Mouse (Mus musculus) lung, embryonic 14.5 days (tissue): Measurements from ENCODE around the gene Klf3. TPM values are rescaled to one million over a fixed set of nuclear protein-coding genes. Genes with fewer than 3 reads are reported as not detected.

ENCODE experiments used
- ATAC-seq: fragments of 200-750 bp; cut with Nextera tagmentation; 2 replicates; pipeline ENCODE4 v1.8.0; 2017; ENCODE audit warnings: mild to moderate bottlenecking, moderate TSS enrichment, moderate library complexity; ENCODE audit not compliant: insufficient read depth
- DNase-seq: peaks from one replicate; pipeline ENCODE4 v3.0.0-alpha.2; 2015
- H3K27ac ChIP-seq: fragments of 300-500 bp; sonication (generic); 2 replicates; pipeline ENCODE4 v1.5.1; 2014; ENCODE audit warnings: low read depth, mild to moderate bottlenecking, moderate library complexity
- H3K27me3 ChIP-seq: fragments of 300-500 bp; sonication (generic); 2 replicates; pipeline ENCODE4 v1.6.1; 2014; ENCODE audit warnings: low read length, control low read depth; ENCODE audit not compliant: insufficient read depth
- H3K36me3 ChIP-seq: fragments of 300-500 bp; sonication (generic); 2 replicates; pipeline ENCODE4 v1.6.1; 2014; ENCODE audit warnings: control low read depth; ENCODE audit not compliant: insufficient read depth
- H3K4me1 ChIP-seq: fragments of 300-500 bp; sonication (generic); 2 replicates; pipeline ENCODE4 v1.6.1; 2014; ENCODE audit warnings: antibody characterized with exemption, control low read depth; ENCODE audit not compliant: insufficient read depth
- H3K4me2 ChIP-seq: fragments of 300-500 bp; sonication (generic); 2 replicates; pipeline ENCODE4 v1.6.1; 2014; ENCODE audit warnings: mild to moderate bottlenecking
- H3K4me3 ChIP-seq: fragments of 300-500 bp; sonication (generic); 2 replicates; pipeline ENCODE4 v1.5.1; 2014; ENCODE audit warnings: low read depth, low read length
- H3K9ac ChIP-seq: fragments of 300-500 bp; sonication (generic); 2 replicates; pipeline ENCODE4 v1.6.1; 2014
- H3K9me3 ChIP-seq: fragments of 300-500 bp; sonication (generic); 2 replicates; pipeline ENCODE4 v1.6.1; 2016; ENCODE audit warnings: low read depth, low read length, control low read depth
- CTCF ChIP-seq: IDR thresholded peaks from 2 replicates; pipeline ENCODE4 v1.5.1; 2016; ENCODE audit warnings: antibody characterized with exemption, low read depth
- WGBS: fragments of 180-500 bp; shearing (Covaris S2); extraction: QIAGEN DNeasy Blood & Tissue Kit; methylation state at CpG from one replicate; pipeline ENCODE4 v1.1.7; 2014; 5-methylcytosine and 5-hydroxymethylcytosine counted together
- polyA plus RNA-seq: library from polyadenylated mRNA; unstranded; fragments of >200 nt; fragmentation: Nextera tagmentation; extraction: Ambion mirVana; gene quantifications from 2 replicates; pipeline ENCODE4 v1.2.1, GENCODE M21; 2014

The Klf3 gene
- polyA plus RNA-seq, 1 experiment from 2014 or later: 69.3 TPM

DNA sequence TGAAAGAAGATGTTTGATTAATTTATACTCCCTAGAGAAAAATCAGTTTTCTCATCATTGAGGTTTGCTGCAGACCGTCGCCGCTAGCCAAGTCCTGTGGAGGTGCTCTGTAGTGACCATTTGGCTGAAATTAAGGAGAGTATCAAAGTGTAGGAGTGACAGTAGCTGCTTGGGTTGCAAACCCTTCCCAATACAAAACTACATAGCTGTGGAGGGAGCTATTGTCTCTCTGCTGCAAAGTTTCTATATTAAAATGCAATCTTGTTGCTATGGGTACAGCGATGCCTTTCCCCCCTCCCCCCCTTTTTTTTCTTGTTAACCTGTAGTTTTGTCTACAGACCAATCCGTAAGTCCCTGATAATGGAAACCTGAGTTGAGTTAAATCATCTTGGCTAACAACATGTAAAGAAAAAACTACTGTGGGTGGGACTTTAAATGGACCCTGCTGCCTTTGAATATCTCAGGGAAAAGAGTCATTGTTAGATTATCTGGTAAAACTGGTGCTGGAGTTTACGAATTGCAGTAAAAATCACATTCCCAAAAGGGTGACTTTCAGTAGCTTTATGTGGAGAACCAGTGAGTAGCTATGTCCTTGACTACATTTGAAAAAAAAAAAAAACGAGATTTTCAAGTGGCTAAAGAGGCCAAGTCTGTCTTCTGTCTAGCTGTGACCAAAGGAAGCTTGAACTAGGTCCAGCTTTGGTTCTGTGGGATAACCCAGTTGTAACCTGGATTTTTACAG lies 2.1 kb downstream of the Klf3 start:
- Histone ChIP-seq H3K27ac (peak overlapping the region; percentile 97), H3K9ac (peak overlapping the region; percentile 53), H3K4me1 (peaks cover 28% of the 10 kb centered on the region), H3K36me3 (peaks cover 8% of the 10 kb centered on the region; the same call in 1 of the 2 replicates), H3K4me2 (peak overlapping the region; percentile 70), H3K4me3 (peak overlapping the region; percentile 82), H3K9me3 (no peaks in the 10 kb centered on the region), H3K27me3 (no peaks in the 10 kb centered on the region)
- WGBS: 2% methylated on average over 7 of the region's 7 CpGs
- TF ChIP-seq CTCF: no peak
- ATAC-seq (no peak), DNase-seq (peak; percentile 56)

DNA sequence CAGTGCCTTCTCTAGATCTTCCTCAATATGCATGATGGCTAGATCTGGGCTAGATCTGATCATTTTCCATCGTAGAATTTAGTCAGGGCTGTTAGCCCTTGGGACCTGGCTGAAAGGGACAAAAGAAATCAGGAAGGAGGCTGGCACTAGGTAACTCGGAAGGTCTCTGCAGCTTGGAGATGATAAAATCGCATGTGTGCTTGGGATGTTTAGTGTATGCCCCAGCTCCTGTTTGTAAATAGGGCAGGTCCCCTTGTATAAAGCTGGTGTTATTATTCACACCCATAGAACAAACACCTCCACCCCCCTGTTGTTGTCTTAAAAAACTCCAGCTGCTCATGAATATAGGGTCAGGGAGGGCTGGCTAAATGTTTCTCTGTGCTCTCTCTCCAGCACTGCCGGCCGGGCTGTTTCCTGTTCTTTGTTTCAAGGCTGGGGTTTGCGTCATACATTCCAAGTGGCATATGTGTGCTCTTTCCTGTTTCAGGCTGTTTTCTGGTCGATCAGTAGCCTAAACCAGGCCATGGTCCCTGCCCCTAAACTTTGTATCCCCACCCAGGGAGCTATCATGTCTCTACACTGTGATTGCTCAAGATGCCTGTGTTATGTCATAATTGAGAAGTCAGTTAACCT lies 2.8 kb downstream of the Klf3 start:
- Histone ChIP-seq H3K9me3 (no peaks in the 10 kb centered on the region), H3K27ac (peak overlapping the region; percentile 97), H3K4me3 (peak overlapping the region; percentile 82), H3K9ac (peak overlapping the region; percentile 53), H3K36me3 (peaks cover 8% of the 10 kb centered on the region; the same call in 1 of the 2 replicates), H3K4me1 (peaks cover 35% of the 10 kb centered on the region), H3K4me2 (peak overlapping the region; percentile 70), H3K27me3 (no peaks in the 10 kb centered on the region)
- ATAC-seq: peak; percentile 9
- no peak for TF ChIP-seq CTCF
- WGBS: 3% methylated on average over 7 of the region's 7 CpGs
- DNase-seq: peak; percentile 92

DNA sequence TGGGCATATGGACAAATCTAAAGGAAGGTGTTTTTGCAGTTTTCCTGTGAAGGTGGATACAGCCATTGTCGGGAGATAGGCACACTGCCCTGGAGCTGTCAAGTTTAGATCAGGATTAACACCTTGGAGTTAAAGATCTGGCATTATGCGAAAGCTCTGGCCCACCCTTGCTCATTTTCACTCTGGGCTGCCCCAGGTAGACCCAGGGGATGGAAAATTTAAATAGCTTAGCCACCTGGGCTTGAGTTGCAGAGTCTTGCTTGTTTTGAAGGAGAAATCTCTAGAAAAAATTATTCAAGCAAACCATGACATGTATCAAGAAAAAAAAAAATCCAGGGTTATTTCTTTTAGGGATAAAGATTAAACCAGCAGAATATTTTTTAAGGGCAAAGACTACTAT lies 3.4 kb downstream of the Klf3 start:
- H3K4me2 ChIP-seq: peak overlapping the region; percentile 70
- DNase-seq: no peak
- peak overlapping the region; percentile 53 for H3K9ac ChIP-seq
- TF ChIP-seq CTCF: no peak
- peak overlapping the region; percentile 97 for H3K27ac ChIP-seq
- WGBS: 19% methylated on average over 2 of the region's 2 CpGs
- no peak for ATAC-seq
- peaks cover 41% of the 10 kb centered on the region for H3K4me1 ChIP-seq
- peak overlapping the region; percentile 82 for H3K4me3 ChIP-seq
- H3K27me3 ChIP-seq: no peaks in the 10 kb centered on the region
- peaks cover 8% of the 10 kb centered on the region; the same call in 1 of the 2 replicates for H3K36me3 ChIP-seq
- H3K9me3 ChIP-seq: no peaks in the 10 kb centered on the region

DNA sequence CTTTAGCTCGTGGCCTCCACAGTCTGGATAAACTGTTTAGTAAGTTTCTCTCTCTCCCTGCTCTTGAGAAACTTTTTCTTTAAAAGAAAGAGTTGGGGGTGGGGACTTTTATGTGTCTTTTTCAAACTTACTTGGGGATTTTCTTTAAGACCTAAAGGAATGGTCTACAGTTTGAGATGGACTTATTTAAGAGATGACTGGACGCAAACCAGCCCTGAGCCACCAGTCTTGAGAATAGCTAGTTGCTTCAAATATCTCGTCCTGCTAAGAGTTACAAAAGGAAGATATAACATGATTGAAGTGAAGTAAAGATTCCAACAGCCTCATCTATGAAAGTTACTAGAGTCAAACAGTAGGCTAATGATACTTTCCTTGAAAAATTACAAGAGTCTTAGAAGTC lies 4.0 kb downstream of the Klf3 start:
- Histone ChIP-seq H3K4me3 (no peak overlapping the region), H3K4me2 (peak overlapping the region; percentile 70), H3K36me3 (peaks cover 8% of the 10 kb centered on the region; the same call in 1 of the 2 replicates), H3K9ac (0 out of 2 replicates have a peak overlapping the region, but pooled peaks have one; percentile 0), H3K27ac (peak overlapping the region; percentile 97), H3K4me1 (peaks cover 47% of the 10 kb centered on the region), H3K27me3 (no peaks in the 10 kb centered on the region), H3K9me3 (no peaks in the 10 kb centered on the region)
- TF ChIP-seq CTCF: no peak
- no peak for ATAC-seq
- DNase-seq: no peak
- WGBS: 41% methylated on average over 3 of the region's 3 CpGs

DNA sequence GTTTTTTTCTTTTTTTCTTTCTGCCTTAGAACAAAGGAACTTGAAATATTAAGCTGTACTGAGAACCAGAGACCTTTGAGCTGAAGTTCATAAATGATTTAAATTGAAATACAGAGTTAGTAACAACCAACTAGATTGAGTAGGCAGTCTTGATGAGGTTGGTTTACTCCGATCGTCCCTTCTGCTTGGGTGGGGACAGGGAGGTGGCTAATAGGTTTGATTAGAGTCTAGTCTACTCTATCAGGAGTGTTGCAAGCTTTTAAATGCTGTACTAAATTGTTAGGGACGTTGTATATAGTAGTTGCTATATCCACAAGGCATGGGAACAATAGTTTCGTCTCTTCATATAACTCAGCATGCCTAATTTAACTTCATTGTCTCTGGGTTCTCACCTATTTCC lies 4.4 kb downstream of the Klf3 start:
- no peak for TF ChIP-seq CTCF
- H3K27me3 ChIP-seq: no peaks in the 10 kb centered on the region
- H3K9ac ChIP-seq: no peak overlapping the region
- whole genome bisulfite sequencing: 48% methylated on average over 4 of the region's 4 CpGs
- no peak for ATAC-seq
- peak overlapping the region; percentile 61 for H3K27ac ChIP-seq
- no peaks in the 10 kb centered on the region for H3K9me3 ChIP-seq
- H3K4me1 ChIP-seq: peaks cover 50% of the 10 kb centered on the region
- 0 out of 2 replicates have a peak overlapping the region, but pooled peaks have one; percentile 5 for H3K4me3 ChIP-seq
- peak overlapping the region; percentile 70 for H3K4me2 ChIP-seq
- DNase-seq: no peak
- H3K36me3 ChIP-seq: peaks cover 8% of the 10 kb centered on the region; the same call in 1 of the 2 replicates

DNA sequence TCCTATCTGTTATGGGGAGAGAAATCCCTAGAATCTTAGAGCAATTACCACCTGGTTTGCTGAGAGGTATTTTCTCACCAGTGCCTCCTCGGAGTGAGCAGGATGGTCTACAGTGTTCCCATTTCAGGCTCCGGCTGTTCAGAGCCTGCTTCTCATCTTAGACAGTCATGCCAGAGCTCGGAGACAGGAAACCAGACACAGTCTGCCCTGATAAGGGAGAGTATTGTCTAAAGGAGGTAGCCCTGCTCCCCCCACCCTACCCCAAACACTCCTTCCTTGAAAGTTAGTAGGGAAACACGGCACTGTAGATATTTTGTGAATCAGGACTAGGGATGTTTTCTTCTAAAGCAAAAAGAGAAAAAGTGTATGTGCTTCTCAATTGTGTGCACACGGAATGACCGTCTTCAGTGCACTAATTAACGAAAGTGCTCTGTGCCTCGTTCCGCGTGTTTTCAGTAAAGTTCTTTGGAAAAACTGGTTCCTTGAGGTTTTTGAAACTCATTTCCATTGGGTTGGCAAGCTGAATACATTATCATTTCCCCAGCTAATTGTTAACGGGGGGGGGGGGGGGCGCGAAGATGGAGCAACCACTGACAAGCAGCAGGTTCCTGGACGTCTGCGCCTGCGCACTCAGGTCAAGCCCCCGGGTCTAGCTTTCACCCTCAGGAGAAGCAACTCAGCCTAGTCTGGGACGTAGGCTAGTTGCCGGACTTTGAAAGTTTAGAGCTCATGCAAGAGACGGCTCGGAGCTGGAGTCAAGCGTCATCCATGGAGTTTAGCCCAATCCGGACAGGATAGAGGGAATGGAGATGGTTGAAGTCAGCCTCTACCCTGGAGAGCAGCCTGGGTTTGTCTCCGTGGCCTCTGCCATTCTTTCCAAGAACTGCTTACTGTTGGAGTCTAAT lies 5.2 kb downstream of the Klf3 start:
- H3K9ac ChIP-seq: 0 out of 2 replicates have a peak overlapping the region, but pooled peaks have one; percentile 17
- H3K27ac ChIP-seq: peak overlapping the region; percentile 61
- peak; percentile 68 for DNase-seq
- no peak for ATAC-seq
- peaks cover 8% of the 10 kb centered on the region; the same call in 1 of the 2 replicates for H3K36me3 ChIP-seq
- peak overlapping the region; percentile 5; the same call in 1 of the 2 replicates for H3K4me3 ChIP-seq
- no peaks in the 10 kb centered on the region for H3K27me3 ChIP-seq
- peaks cover 50% of the 10 kb centered on the region for H3K4me1 ChIP-seq
- no peaks in the 10 kb centered on the region for H3K9me3 ChIP-seq
- peak overlapping the region; percentile 70 for H3K4me2 ChIP-seq
- TF ChIP-seq CTCF: no peak
- whole genome bisulfite sequencing: 43% methylated on average over 24 of the region's 24 CpGs
